Mouse (Mus musculus): Measurements from ENCODE around the gene Cldn24. TPM values are rescaled to one million over a fixed set of nuclear protein-coding genes. Genes with fewer than 3 reads are reported as not detected.

Gene Cldn24
- total RNA-seq, 1 experiment from 2014 or later: not detected

DNA sequence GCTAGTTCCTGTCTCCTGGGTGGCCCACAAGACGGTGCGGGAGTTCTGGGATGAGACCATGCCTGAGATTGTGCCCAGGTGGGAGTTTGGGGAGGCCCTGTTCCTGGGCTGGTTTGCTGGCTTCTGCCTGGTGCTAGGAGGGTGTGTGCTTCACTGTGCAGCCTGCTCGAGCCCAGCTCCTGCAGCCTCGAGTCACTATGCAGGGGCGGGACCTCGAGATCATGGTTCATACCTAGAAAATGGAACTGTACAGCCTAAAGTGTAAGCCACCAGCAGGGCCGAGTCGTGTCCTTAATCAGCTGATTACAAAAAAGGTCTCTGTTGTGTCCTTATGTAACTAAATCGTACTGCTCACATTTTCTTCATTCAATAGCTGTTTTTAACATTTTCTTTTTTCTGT lies 598 bp downstream of the Cldn24 start:
- 0 out of 4 replicates have a peak, but pooled peaks of 1 of the 2 experiments have one; percentile 6 for ATAC-seq (replicated peaks in 1 of 2; ENCODE audit: insufficient read depth in 1 of 2, low FRiP score in 2 of 2, low TSS enrichment in 1 of 2, low read depth in 1 of 2, poor library complexity in 2 of 2, severe bottlenecking in 2 of 2)

GRCm38 (mm10) chr8:47823777-47824176 lies 1.8 kb downstream of the Cldn24 start:
- ATAC-seq (replicated peaks in 1 of 2; ENCODE audit: insufficient read depth in 1 of 2, low FRiP score in 2 of 2, low TSS enrichment in 1 of 2, low read depth in 1 of 2, poor library complexity in 2 of 2, severe bottlenecking in 2 of 2): no peak

DNA sequence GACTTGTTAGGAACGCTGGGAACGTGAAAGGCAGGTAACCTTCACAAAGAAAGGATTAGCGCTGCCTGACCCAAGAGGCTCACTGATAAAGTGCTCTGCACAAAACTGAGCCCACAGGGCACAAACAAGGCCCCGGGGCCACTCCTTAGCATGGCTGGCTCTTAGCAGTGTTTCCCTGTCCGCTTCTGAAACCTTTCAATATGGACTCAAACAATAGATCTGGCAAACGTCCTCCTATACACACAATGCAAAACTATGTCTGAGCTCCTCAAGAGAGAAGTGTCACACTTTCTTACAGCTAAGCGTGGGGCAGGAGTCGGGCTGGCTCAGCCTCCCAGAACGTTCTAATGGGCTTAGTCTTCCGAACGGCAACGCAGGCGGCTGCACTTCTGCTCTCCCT lies 2.2 kb downstream of the Cldn24 start, which contains the start of gene Cldn22:
Cldn22 (plus strand) TSS at position 301 of the 400 bp plus-strand sequence.
- ATAC-seq (replicated peaks in 1 of 2; ENCODE audit: insufficient read depth in 1 of 2, low FRiP score in 2 of 2, low TSS enrichment in 1 of 2, low read depth in 1 of 2, poor library complexity in 2 of 2, severe bottlenecking in 2 of 2): no peak

DNA sequence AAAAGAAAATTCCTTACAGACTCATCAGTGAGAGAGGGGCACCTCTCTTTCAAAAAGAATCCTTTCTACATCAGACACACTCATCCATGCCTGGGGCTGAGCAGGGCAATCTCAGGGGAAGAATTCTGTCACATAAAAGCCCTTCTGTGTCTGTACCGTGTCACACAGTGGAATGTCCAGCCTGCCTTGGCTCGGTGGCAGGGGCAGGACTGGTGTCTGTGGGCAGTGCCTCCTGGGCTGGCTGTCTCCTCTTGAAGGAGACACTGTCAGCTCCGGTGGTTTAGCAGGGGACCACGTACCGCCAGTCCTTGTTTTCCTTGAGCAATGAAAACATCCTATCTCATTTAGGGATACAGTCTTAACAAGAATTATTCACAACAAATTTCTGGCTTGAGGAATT lies 3.7 kb downstream of the Cldn24 start:
- ATAC-seq (replicated peaks in 1 of 2; ENCODE audit: insufficient read depth in 1 of 2, low FRiP score in 2 of 2, low TSS enrichment in 1 of 2, low read depth in 1 of 2, poor library complexity in 2 of 2, severe bottlenecking in 2 of 2): no peak

DNA sequence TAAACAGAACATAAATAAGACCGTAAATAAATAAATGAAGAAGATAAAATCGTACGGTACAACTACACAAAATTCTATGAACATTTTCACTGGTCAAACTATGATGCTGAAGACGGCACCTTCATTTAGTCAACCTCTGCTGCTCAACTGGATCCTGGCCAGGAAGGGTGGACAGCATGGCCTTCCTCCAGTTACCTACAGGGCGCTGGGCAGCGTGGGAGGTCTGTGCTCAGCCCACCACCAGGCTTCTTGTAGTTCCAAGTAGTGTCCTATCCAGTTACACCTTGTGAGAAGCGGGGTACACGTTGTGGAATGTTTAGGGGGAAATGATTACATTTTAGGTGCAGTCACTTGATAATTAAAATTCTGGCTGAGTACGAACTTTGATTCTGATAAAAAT lies 5.0 kb downstream of the Cldn24 start:
- no peak for ATAC-seq (replicated peaks in 1 of 2; ENCODE audit: insufficient read depth in 1 of 2, low FRiP score in 2 of 2, low TSS enrichment in 1 of 2, low read depth in 1 of 2, poor library complexity in 2 of 2, severe bottlenecking in 2 of 2)

GRCm38 (mm10) chr8:47832616-47833015 lies 10.7 kb downstream of the Cldn24 start:
- ATAC-seq (replicated peaks in 1 of 2; ENCODE audit: insufficient read depth in 1 of 2, low FRiP score in 2 of 2, low TSS enrichment in 1 of 2, low read depth in 1 of 2, poor library complexity in 2 of 2, severe bottlenecking in 2 of 2): no peak

- ATAC-seq (replicated peaks in 1 of 2; ENCODE audit: insufficient read depth in 1 of 2, low FRiP score in 2 of 2, low TSS enrichment in 1 of 2, low read depth in 1 of 2, poor library complexity in 2 of 2, severe bottlenecking in 2 of 2): peak in 1 of 2 experiments; percentile 31; a peak in 1 of 4 replicates
These were observed 12.0 kb downstream of the Cldn24 start for GRCm38 (mm10) chr8:47833944-47834343.

DNA sequence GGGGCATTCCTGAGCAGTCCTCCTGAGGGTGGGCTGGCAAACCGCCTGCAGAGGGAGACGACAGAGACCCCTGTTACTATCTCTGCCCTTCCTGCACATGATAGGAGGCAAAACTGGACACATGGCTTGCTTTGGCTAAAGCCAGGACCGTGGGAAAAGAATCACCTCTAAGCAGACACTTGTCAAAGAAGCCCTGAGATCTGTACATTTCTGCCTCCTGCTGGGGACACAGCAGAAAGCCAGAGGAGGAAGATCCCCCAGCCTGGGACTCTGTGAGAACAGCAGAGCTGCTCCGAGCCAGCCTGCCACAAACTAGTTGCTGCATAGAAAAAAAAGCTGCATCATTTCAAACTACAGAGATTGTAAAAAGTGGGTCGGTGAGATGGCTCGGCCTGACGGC lies 21.1 kb downstream of the Cldn24 start:
- no peak for ATAC-seq (replicated peaks in 1 of 2; ENCODE audit: insufficient read depth in 1 of 2, low FRiP score in 2 of 2, low TSS enrichment in 1 of 2, low read depth in 1 of 2, poor library complexity in 2 of 2, severe bottlenecking in 2 of 2)

DNA sequence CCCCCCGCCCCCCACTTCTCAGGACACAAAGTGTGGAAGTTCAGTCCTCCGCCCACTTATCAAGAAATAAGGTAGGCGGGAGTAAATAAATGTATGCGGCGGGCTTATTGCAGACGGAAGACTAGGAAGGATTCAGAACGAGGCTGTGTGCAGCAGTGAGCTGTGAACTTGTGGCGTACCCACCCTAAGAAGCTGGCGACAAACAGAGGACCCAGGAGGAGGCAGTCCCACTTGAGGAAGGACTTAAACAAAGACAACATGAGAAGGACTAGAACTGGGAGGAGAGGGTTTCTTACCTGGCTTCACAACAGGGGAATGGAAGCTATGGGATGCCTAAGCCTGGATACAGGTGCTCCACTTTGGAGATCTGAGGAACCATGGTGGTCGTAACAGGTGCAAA lies 21.7 kb downstream of the Cldn24 start:
- no peak for ATAC-seq (replicated peaks in 1 of 2; ENCODE audit: insufficient read depth in 1 of 2, low FRiP score in 2 of 2, low TSS enrichment in 1 of 2, low read depth in 1 of 2, poor library complexity in 2 of 2, severe bottlenecking in 2 of 2)

DNA sequence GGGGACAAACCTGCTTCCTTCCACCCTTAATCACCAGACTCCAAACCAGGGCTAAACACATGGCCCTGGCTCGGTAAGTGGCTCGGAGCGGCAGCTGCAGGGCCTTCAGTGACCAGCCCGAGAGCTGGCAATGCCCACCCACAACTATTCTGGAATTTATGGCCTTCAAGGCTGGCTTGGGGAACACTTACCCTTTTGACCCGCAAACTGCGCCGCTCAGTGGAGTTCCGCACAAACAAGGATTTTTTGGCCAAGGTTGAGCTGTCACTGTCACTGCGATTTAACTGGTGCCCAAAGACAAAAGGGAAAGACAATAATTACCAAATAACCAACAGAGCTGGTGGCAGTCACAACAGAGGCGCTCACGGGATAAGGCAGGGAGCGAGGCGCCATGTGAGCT lies 24.0 kb downstream of the Cldn24 start:
- ATAC-seq (replicated peaks in 1 of 2; ENCODE audit: insufficient read depth in 1 of 2, low FRiP score in 2 of 2, low TSS enrichment in 1 of 2, low read depth in 1 of 2, poor library complexity in 2 of 2, severe bottlenecking in 2 of 2): no peak

- ATAC-seq (replicated peaks in 1 of 2; ENCODE audit: insufficient read depth in 1 of 2, low FRiP score in 2 of 2, low TSS enrichment in 1 of 2, low read depth in 1 of 2, poor library complexity in 2 of 2, severe bottlenecking in 2 of 2): no peak
These were observed 25.2 kb downstream of the Cldn24 start for GRCm38 (mm10) chr8:47847161-47847560.

- ATAC-seq (replicated peaks in 1 of 2; ENCODE audit: insufficient read depth in 1 of 2, low FRiP score in 2 of 2, low TSS enrichment in 1 of 2, low read depth in 1 of 2, poor library complexity in 2 of 2, severe bottlenecking in 2 of 2): no peak
These were observed 26.0 kb downstream of the Cldn24 start for GRCm38 (mm10) chr8:47847931-47848330.

GRCm38 (mm10) chr8:47849842-47850241 lies 27.9 kb downstream of the Cldn24 start:
- no peak for ATAC-seq (replicated peaks in 1 of 2; ENCODE audit: insufficient read depth in 1 of 2, low FRiP score in 2 of 2, low TSS enrichment in 1 of 2, low read depth in 1 of 2, poor library complexity in 2 of 2, severe bottlenecking in 2 of 2)

DNA sequence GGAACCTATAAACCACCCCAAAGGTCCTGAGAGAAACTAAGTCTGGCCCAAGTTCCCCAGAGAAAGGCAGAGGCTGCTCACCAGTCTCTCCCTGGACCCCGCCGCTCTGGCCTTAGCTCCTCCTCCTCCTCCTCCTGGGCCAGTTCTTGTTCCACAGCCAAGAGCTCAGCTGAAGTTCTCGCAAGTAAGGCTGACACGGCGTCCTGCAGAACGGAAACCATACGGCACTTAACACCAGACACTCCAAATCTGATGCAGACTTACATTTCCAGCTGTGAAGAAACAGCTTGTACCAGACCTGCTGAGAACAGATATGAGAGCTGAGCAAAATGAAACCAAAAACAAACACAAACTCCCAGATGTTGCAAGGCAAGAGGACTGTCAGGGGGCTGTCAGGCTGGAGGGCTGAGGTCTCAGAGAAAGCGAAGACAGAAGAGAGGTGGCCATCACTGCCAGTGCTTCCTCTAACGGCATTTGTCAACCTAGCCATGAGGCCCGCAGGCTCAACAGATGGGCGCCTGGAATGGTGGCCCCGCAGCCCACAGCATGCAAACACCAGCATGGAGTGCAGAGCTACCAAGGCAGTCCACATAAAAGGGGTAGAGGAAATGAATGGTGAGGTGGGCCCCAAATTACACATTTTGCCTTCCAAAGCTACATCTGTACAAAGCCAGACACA lies 30.0 kb downstream of the Cldn24 start:
- ATAC-seq (replicated peaks in 1 of 2; ENCODE audit: insufficient read depth in 1 of 2, low FRiP score in 2 of 2, low TSS enrichment in 1 of 2, low read depth in 1 of 2, poor library complexity in 2 of 2, severe bottlenecking in 2 of 2): peak; percentile 79

GRCm38 (mm10) chr8:47852737-47853136 lies 30.8 kb downstream of the Cldn24 start:
- no peak for ATAC-seq (replicated peaks in 1 of 2; ENCODE audit: insufficient read depth in 1 of 2, low FRiP score in 2 of 2, low TSS enrichment in 1 of 2, low read depth in 1 of 2, poor library complexity in 2 of 2, severe bottlenecking in 2 of 2)

DNA sequence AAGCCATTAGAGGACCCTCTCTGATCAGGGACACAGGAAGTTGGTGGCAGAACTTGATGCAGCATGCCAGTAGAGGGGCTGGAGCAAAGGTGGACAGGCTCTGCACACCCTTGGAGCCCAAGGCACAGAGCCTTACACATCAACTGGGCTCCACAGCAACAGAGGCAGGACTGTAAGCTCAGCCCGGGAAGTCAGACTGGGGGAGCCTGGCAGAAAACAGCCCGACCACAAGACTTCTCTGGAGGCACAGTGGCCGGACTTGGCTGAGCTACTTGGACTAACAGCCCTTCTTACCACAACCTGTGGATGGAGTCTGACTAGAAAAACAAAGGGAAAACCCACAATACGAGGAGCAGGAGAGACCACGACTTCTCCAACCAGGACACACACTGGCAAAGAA lies 31.4 kb downstream of the Cldn24 start:
- ATAC-seq (replicated peaks in 1 of 2; ENCODE audit: insufficient read depth in 1 of 2, low FRiP score in 2 of 2, low TSS enrichment in 1 of 2, low read depth in 1 of 2, poor library complexity in 2 of 2, severe bottlenecking in 2 of 2): no peak

GRCm38 (mm10) chr8:47859259-47859658 lies 37.3 kb downstream of the Cldn24 start:
- ATAC-seq (replicated peaks in 1 of 2; ENCODE audit: insufficient read depth in 1 of 2, low FRiP score in 2 of 2, low TSS enrichment in 1 of 2, low read depth in 1 of 2, poor library complexity in 2 of 2, severe bottlenecking in 2 of 2): no peak

DNA sequence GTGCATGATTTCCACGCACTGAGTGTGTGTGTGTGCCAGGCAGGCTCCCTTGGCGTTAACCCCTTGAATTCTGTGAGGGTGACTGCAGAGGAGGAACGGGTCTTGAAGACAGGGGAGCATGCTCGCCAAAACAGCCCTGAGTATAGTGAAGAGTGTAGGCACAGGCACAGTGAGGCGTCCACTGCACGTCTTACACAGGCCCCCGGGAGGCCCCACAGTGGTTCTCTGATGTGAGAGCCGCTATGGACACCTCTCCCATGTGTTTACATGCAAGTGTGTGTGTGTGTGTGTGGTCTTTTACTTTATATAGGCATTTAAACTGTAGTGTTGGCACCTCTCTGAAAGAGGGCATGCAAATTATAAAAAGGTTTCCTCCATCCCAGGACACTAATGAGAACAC lies 44.6 kb downstream of the Cldn24 start:
- no peak for ATAC-seq (replicated peaks in 1 of 2; ENCODE audit: insufficient read depth in 1 of 2, low FRiP score in 2 of 2, low TSS enrichment in 1 of 2, low read depth in 1 of 2, poor library complexity in 2 of 2, severe bottlenecking in 2 of 2)

DNA sequence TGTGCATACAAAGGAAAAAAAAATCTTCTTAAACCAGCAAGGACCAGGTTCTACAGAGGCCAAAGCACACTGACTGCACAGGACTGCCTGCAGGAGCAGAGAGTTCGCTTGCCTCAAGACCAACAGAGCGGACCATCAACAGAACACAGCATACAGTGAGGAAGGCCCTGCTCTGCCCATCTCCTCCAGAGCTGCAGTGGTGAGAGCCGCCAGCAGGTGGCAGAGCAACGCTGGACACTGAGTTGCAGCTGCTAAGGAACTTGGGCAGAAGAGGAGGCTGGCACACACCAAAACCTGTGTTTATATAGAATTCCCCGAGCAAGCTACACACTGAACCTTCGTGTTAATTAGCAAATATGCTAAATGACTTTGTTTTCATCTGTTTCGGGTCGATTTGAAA lies 45.1 kb downstream of the Cldn24 start:
- peak; percentile 93 to 95 for ATAC-seq (replicated peaks in 1 of 2; ENCODE audit: insufficient read depth in 1 of 2, low FRiP score in 2 of 2, low TSS enrichment in 1 of 2, low read depth in 1 of 2, poor library complexity in 2 of 2, severe bottlenecking in 2 of 2)
